Comparison of ENCODE assay signal across 15 mouse cellular contexts in genomic region chr2:168583084-168583483, GRCm38 (mm10). TPM values are rescaled to one million over a fixed set of nuclear protein-coding genes. Genes with fewer than 3 reads are reported as not detected.
A peak's percentile ranks its signal among the peaks of the same experiment; 100 is the strongest.
DNase-seq lines count a peak whose midpoint lies in the region; ATAC-seq and TF ChIP-seq lines count a peak whose summit lies in the region.
"Had no signal": no experiment of that assay in that cellular context is flagged by ENCODE, and none has a peak within 500 bp of the region (broad histone marks: within the 10 kb centered on the region; RNA-seq: fewer than 3 reads in every experiment).

No protein-coding gene starts in this region.

- H3K4me3 ChIP-seq in heart, embryonic 15.5 days: no peak overlapping the region
- H3K4me3 ChIP-seq in lung, postnatal 0 days (ENCODE audit: low read depth, low read length): no peak overlapping the region
- no peak overlapping the region for H3K4me3 ChIP-seq in forebrain, embryonic 11.5 days (ENCODE audit: low read depth, low read length)
- no peak overlapping the region for H3K4me3 ChIP-seq in forebrain, embryonic 15.5 days
- H3K4me3 ChIP-seq: limb, embryonic 12.5 days; midbrain, embryonic 12.5 days had no signal

- TF ChIP-seq CTCF in lung, postnatal 0 days (IDR thresholded peaks at IDR 0.05): no peak

- H3K27ac ChIP-seq in heart, embryonic 15.5 days: peak overlapping the region; percentile 93
- H3K27ac ChIP-seq in lung, postnatal 0 days (ENCODE audit: low read length): no peak overlapping the region
- no peak overlapping the region for H3K27ac ChIP-seq in forebrain, embryonic 11.5 days (ENCODE audit: low read depth, low read length)
- no peak overlapping the region for H3K27ac ChIP-seq in forebrain, embryonic 15.5 days (replicated peaks)
- H3K27ac ChIP-seq: hindbrain, embryonic 14.5 days; midbrain, embryonic 12.5 days had no signal

- no peaks in the 10 kb centered on the region for H3K36me3 ChIP-seq in heart, embryonic 15.5 days
- no peaks in the 10 kb centered on the region for H3K36me3 ChIP-seq in lung, postnatal 0 days (ENCODE audit: insufficient read depth, low read length)
- H3K36me3 ChIP-seq in forebrain, embryonic 11.5 days (ENCODE audit: control insufficient read depth, insufficient read depth, low read length): no peaks in the 10 kb centered on the region
- H3K36me3 ChIP-seq in forebrain, embryonic 15.5 days: no peaks in the 10 kb centered on the region
- H3K36me3 ChIP-seq: G1E; limb, embryonic 12.5 days; midbrain, embryonic 12.5 days had no signal

- DNase-seq in 416B (ENCODE audit: low read depth): peak; percentile 62
- DNase-seq in CD4-positive helper T cell, adult 2 months (ENCODE audit: low read depth, low spot score): peak; percentile 66
- peak; percentile 20 to 39 for DNase-seq in monocyte, adult 2 months (ENCODE audit: low read depth in 1 of 2, low spot score in 2 of 2)
- DNase-seq in lung, postnatal 0 days (ENCODE audit: low spot score): no peak
- DNase-seq in right cerebral cortex, postnatal 14 days: no peak
- DNase-seq in forebrain, embryonic 11.5 days (ENCODE audit: low spot score): no peak
- DNase-seq: cerebellum, postnatal 36 days; lung, adult 18-20 months; right cerebral cortex, postnatal 4 days had no signal

- no peak overlapping the region for H3K4me2 ChIP-seq in heart, embryonic 15.5 days
- H3K4me2 ChIP-seq in lung, postnatal 0 days (replicated peaks; ENCODE audit: low read depth, low read length): no peak overlapping the region
- H3K4me2 ChIP-seq in forebrain, embryonic 11.5 days (ENCODE audit: low read depth, low read length, severe bottlenecking): no peak overlapping the region
- H3K4me2 ChIP-seq in forebrain, embryonic 15.5 days (replicated peaks): no peak overlapping the region
- H3K4me2 ChIP-seq: hindbrain, embryonic 14.5 days; limb, embryonic 12.5 days; midbrain, embryonic 12.5 days had no signal

- ATAC-seq in heart, embryonic 15.5 days (replicated peaks; ENCODE audit: insufficient number of reproducible peaks, insufficient read depth, low FRiP score, low read depth): no peak
- ATAC-seq in lung, postnatal 0 days: no peak
- ATAC-seq in forebrain, embryonic 11.5 days (replicated peaks; ENCODE audit: low FRiP score): no peak
- no peak for ATAC-seq in forebrain, embryonic 15.5 days (replicated peaks)

- H3K27me3 ChIP-seq in heart, embryonic 15.5 days: no peaks in the 10 kb centered on the region
- H3K27me3 ChIP-seq in lung, postnatal 0 days (replicated peaks; ENCODE audit: insufficient read depth, low read length): 0 out of 2 replicates have a peak, but pooled peaks cover 2% of the 10 kb centered on the region
- H3K27me3 ChIP-seq in forebrain, embryonic 11.5 days (ENCODE audit: control insufficient read depth, insufficient read depth, low read length): no peaks in the 10 kb centered on the region
- H3K27me3 ChIP-seq in forebrain, embryonic 15.5 days: no peaks in the 10 kb centered on the region

- peaks cover 88% of the 10 kb centered on the region for H3K4me1 ChIP-seq in heart, embryonic 15.5 days (replicated peaks)
- no peaks in the 10 kb centered on the region for H3K4me1 ChIP-seq in lung, postnatal 0 days (ENCODE audit: insufficient read depth, low read depth, low read length)
- peaks cover 14% of the 10 kb centered on the region for H3K4me1 ChIP-seq in forebrain, embryonic 11.5 days (replicated peaks; ENCODE audit: control insufficient read depth, insufficient read depth, low read length)
- H3K4me1 ChIP-seq in forebrain, embryonic 15.5 days: peaks cover 36% of the 10 kb centered on the region

- peak overlapping the region; percentile 24; the same call in 1 of the 2 replicates for H3K9ac ChIP-seq in heart, embryonic 15.5 days
- no peak overlapping the region for H3K9ac ChIP-seq in lung, postnatal 0 days (replicated peaks; ENCODE audit: low read depth)
- H3K9ac ChIP-seq in forebrain, embryonic 11.5 days (ENCODE audit: low read length): no peak overlapping the region
- no peak overlapping the region for H3K9ac ChIP-seq in forebrain, embryonic 15.5 days (replicated peaks)
- H3K9ac ChIP-seq: hindbrain, embryonic 14.5 days; limb, embryonic 12.5 days; midbrain, embryonic 12.5 days had no signal

- no peaks in the 10 kb centered on the region for H3K9me3 ChIP-seq in heart, embryonic 15.5 days (replicated peaks)
- no peaks in the 10 kb centered on the region for H3K9me3 ChIP-seq in lung, postnatal 0 days (ENCODE audit: low read length)
- no peaks in the 10 kb centered on the region for H3K9me3 ChIP-seq in forebrain, embryonic 11.5 days (ENCODE audit: control insufficient read depth, low read length)
- H3K9me3 ChIP-seq in forebrain, embryonic 15.5 days: no peaks in the 10 kb centered on the region
- H3K9me3 ChIP-seq: limb, embryonic 12.5 days; midbrain, embryonic 12.5 days had no signal

- no peak for TF ChIP-seq EP300 in lung, postnatal 0 days (IDR thresholded peaks at IDR 0.05)

- 71% methylated on average over 5 of the region's 5 CpGs for WGBS in heart, embryonic 15.5 days
- WGBS in lung, postnatal 0 days: 53% methylated on average over 5 of the region's 5 CpGs
- WGBS in forebrain, embryonic 11.5 days: 81% methylated on average over 5 of the region's 5 CpGs
- 84% methylated on average over 5 of the region's 5 CpGs for WGBS in forebrain, embryonic 15.5 days

RNA-seq across cellular contexts. Expression of gene Nfatc2, which starts 18.4 kb away (rescaled TPM):
- polyA plus RNA-seq in heart, embryonic 15.5 days (2015; fragmentation: Nextera tagmentation; extraction: Ambion mirVana): 9.7 and 10.5 TPM in 2 replicates
- polyA plus RNA-seq in lung, postnatal 0 days (2015; fragmentation: Nextera tagmentation; extraction: Ambion mirVana): 0.72 and 0.96 TPM in 2 replicates
- polyA plus RNA-seq in forebrain, embryonic 11.5 days (2014; fragmentation: Nextera tagmentation; extraction: Ambion mirVana): 0.55 and 0.89 TPM in 2 replicates
- polyA plus RNA-seq in forebrain, embryonic 15.5 days (2015; fragmentation: Nextera tagmentation; extraction: Ambion mirVana): 1.9 TPM in 2 replicates
- polyA plus RNA-seq: G1E had no signal

Comparison
In these comparisons a context has a peak if more than half of its experiments do, and no peak if none do; other contexts are left out.
1. DNase-seq: peak in 416B (single experiment), CD4-positive helper T cell, adult 2 months (single experiment) and monocyte, adult 2 months (2 of 2); none in lung, postnatal 0 days (single experiment), right cerebral cortex, postnatal 14 days (single experiment) and forebrain, embryonic 11.5 days (single experiment).